Mouse (Mus musculus): ENCODE results near the gene Cobll1. TPM values are rescaled to one million over a fixed set of nuclear protein-coding genes. Genes with fewer than 3 reads are reported as not detected.

Cobll1 gene
- polyA plus RNA-seq, 1 experiment from 2014 or later = 2.9 TPM

DNA sequence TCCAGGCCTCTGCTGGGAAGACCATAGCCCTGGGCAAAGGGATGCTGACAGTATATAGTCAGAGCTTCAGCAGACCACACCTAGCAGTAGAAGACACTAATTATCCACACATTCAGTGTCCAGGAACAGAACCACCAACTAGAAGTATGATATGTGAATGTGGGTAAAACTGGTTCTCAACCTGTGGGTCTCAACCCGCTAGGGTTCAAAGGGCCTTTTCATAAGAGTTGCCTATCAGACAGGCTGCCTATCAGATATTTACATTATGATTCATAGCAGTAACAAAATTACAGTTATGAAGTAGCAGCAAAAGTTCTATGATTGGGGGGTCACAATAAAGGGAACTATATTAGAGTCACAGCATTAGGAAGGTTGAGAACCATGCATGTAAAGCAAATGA is 24.6 kb downstream of the Cobll1 start:
- ATAC-seq (ENCODE audit: low FRiP score, low read depth) = no peak
- 98% methylated on average over 1 of the region's 1 CpGs for WGBS

DNA sequence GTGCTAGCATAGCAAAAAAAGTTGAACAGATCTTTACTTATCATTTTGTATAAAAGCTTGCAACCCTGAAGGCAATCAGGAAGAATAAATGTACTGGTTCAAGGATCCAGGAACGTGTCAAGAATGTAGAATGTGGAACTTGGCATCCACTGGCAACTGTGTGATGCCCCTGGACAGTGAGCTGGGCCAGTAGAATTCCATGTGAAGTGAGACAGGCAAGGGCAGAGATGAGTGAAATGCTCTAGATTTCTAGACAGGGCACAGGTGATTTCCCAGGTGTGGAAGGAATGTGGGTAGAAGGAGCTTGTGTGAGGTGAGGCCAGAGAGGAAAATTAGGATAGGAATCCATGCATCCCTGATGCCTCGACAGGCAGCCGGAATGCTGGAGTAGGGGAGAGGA is 25.5 kb downstream of the Cobll1 start:
- Histone ChIP-seq H3K4me3 (no peak overlapping the region), H3K27ac (replicated peaks) (no peak overlapping the region), H3K4me2 (no peak overlapping the region), H3K9me3 (no peaks in the 10 kb centered on the region), H3K36me3 (no peaks in the 10 kb centered on the region), H3K9ac (no peak overlapping the region), H3K27me3 (no peaks in the 10 kb centered on the region), H3K4me1 (replicated peaks) (no peaks in the 10 kb centered on the region)
- no peak for ATAC-seq (ENCODE audit: low FRiP score, low read depth)
- WGBS = 92% methylated on average over 3 of the region's 3 CpGs

More for the DNA sequence above, 24.6 kb downstream of the Cobll1 start:
- H3K4me3 ChIP-seq = no peak overlapping the region
- no peaks in the 10 kb centered on the region for H3K36me3 ChIP-seq
- no peak overlapping the region for H3K4me2 ChIP-seq
- no peak overlapping the region for H3K9ac ChIP-seq
- H3K27me3 ChIP-seq = no peaks in the 10 kb centered on the region
- H3K27ac ChIP-seq (replicated peaks) = no peak overlapping the region
- no peaks in the 10 kb centered on the region for H3K4me1 ChIP-seq (replicated peaks)
- no peaks in the 10 kb centered on the region for H3K9me3 ChIP-seq

DNA sequence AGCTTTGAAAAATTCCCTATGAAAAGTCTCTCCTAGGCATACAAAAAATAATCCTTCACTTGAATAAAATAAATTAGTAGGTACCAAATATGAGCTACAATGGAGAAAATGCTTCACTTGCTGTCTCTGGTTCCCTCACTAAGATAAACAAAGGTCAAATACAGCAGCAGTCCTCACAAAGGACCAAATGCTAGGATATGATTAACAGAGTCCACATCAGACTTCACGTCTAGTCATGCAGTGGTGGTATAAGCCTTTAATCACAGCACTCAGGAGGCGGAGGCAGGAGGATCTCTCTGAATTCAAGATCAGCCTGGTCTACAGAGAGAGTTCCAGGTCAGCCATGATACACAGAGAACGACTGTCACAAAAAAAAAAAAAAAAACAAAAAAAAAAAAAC is 27.6 kb downstream of the Cobll1 start:
- 90% methylated on average over 3 of the region's 3 CpGs for WGBS
- Histone ChIP-seq H3K36me3 (no peaks in the 10 kb centered on the region), H3K9ac (no peak overlapping the region), H3K27me3 (no peaks in the 10 kb centered on the region), H3K4me2 (no peak overlapping the region), H3K27ac (replicated peaks) (no peak overlapping the region), H3K4me1 (replicated peaks) (no peaks in the 10 kb centered on the region), H3K9me3 (no peaks in the 10 kb centered on the region), H3K4me3 (no peak overlapping the region)
- no peak for ATAC-seq (ENCODE audit: low FRiP score, low read depth)

DNA sequence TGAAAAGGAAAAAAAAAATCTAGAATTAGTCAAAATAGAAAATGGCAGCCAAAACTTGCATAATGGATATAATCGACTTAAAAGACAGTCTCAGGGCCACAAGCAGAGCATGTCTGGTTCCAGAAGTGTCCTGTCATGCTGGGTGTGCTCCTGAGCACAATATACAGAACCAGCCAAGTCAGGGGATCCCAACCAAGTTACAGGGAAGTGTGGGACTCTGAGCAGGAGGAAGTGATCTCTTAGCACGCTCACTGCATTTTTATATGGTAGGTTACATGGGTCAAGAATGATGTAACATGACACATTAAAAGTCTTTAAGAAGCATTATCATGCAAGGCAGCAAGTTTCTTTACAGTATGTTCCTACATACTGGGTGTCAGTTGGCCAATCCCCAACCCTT is 31.5 kb downstream of the Cobll1 start:
- Histone ChIP-seq H3K4me3 (no peak overlapping the region), H3K36me3 (no peaks in the 10 kb centered on the region), H3K4me1 (replicated peaks) (no peaks in the 10 kb centered on the region), H3K27me3 (no peaks in the 10 kb centered on the region), H3K9ac (no peak overlapping the region), H3K27ac (replicated peaks) (no peak overlapping the region), H3K4me2 (no peak overlapping the region), H3K9me3 (no peaks in the 10 kb centered on the region)
- WGBS = 90% methylated on average over 2 of the region's 2 CpGs
- ATAC-seq (ENCODE audit: low FRiP score, low read depth) = no peak

DNA sequence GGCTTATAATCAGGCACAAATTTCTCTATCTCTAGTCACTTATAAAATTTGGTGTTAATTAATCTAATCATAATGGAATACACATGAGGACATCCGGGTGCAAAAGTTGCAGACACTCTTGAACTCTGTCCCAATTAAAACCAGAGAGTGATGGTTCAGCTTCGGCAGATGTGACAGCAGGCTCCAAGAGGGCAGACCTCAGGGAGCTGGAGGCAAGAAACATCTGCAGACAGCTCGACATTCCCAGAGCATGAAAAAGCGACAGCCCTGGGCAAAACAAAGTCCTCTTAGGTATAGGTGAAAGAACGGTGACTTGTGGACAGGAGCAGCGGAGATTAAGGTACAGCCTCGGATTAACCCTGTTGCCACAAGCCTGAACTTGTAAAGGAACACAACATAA is 35.5 kb downstream of the Cobll1 start:
- ATAC-seq (ENCODE audit: low FRiP score, low read depth) = no peak
- Histone ChIP-seq H3K4me1 (replicated peaks) (no peaks in the 10 kb centered on the region), H3K27ac (replicated peaks) (no peak overlapping the region), H3K9me3 (no peaks in the 10 kb centered on the region), H3K4me2 (no peak overlapping the region), H3K4me3 (no peak overlapping the region), H3K27me3 (no peaks in the 10 kb centered on the region), H3K36me3 (no peaks in the 10 kb centered on the region), H3K9ac (no peak overlapping the region)
- 73% methylated on average over 7 of the region's 7 CpGs for WGBS

DNA sequence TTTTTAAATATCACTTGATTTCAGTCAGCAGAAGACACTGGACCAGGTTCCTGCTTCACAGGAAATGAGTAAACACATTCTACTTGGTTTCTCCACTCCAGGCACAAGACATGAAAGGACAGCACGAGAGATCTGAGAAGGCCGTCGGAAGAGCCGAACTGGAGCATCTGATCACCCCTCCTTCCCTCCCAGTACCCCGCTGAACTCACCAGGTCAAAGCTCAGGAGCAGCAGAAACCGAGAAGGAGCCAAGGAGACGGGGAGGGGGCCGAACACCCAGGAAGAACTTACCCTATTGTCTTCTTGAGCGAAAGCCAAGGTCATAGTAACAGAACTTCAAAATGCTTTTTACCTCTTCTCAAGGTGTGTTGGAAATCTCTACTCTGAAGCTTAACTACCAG is 39.5 kb downstream of the Cobll1 start:
- H3K4me1 ChIP-seq (replicated peaks) = no peaks in the 10 kb centered on the region
- ATAC-seq (ENCODE audit: low FRiP score, low read depth) = no peak
- no peaks in the 10 kb centered on the region for H3K27me3 ChIP-seq
- H3K9ac ChIP-seq = no peak overlapping the region
- no peak overlapping the region for H3K4me3 ChIP-seq
- H3K9me3 ChIP-seq = no peaks in the 10 kb centered on the region
- H3K27ac ChIP-seq (replicated peaks) = no peak overlapping the region
- WGBS = 82% methylated on average over 9 of the region's 9 CpGs
- no peak overlapping the region for H3K4me2 ChIP-seq
- H3K36me3 ChIP-seq = no peaks in the 10 kb centered on the region

DNA sequence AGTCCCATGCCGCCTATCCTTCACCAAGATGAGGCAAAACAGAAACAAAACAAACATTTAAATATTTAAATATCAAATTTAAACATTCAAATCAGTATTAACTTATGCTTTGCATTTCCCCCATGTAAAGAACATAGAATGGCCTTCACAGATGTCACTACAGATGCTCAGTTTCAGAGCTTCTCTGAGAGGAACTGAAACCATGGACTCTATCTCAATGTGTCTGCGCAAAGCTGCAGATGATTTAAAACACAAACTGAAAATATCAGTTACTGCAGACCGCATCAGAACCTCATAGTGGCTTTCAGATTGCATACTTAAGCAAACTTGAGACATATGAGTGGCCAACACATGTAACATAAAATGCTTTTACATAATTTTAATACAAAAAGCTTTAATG is 40.6 kb downstream of the Cobll1 start:
- Histone ChIP-seq H3K4me2 (no peak overlapping the region), H3K4me1 (replicated peaks) (no peaks in the 10 kb centered on the region), H3K27me3 (no peaks in the 10 kb centered on the region), H3K4me3 (no peak overlapping the region), H3K9me3 (no peaks in the 10 kb centered on the region), H3K27ac (replicated peaks) (no peak overlapping the region), H3K36me3 (no peaks in the 10 kb centered on the region), H3K9ac (no peak overlapping the region)
- 92% methylated on average over 3 of the region's 3 CpGs for WGBS
- ATAC-seq (ENCODE audit: low FRiP score, low read depth) = no peak

DNA sequence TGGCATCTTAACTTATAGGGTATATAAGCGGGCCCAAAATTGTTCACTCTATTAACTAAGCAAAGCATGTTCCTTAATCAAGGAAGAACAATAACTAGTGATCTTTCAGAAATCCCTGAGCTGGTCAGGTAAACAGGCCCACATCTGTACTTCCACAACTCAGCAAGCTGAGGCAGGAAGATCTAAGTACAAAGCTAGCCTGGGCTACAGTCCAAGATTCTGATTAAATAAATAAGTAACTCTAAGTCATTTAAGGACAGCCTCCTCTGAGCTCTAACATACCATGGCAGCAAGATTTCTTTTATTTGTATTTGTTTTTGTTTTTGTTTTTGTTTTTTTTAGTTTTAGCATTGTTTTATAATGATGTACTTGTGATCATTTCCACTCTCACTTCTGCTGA is 42.2 kb downstream of the Cobll1 start:
- Histone ChIP-seq H3K27ac (replicated peaks) (no peak overlapping the region), H3K4me1 (replicated peaks) (no peaks in the 10 kb centered on the region), H3K9ac (no peak overlapping the region), H3K9me3 (no peaks in the 10 kb centered on the region), H3K4me2 (no peak overlapping the region), H3K27me3 (no peaks in the 10 kb centered on the region), H3K36me3 (no peaks in the 10 kb centered on the region), H3K4me3 (no peak overlapping the region)
- WGBS = 96% methylated on average over 1 of the region's 1 CpGs
- ATAC-seq (ENCODE audit: low FRiP score, low read depth) = no peak

DNA sequence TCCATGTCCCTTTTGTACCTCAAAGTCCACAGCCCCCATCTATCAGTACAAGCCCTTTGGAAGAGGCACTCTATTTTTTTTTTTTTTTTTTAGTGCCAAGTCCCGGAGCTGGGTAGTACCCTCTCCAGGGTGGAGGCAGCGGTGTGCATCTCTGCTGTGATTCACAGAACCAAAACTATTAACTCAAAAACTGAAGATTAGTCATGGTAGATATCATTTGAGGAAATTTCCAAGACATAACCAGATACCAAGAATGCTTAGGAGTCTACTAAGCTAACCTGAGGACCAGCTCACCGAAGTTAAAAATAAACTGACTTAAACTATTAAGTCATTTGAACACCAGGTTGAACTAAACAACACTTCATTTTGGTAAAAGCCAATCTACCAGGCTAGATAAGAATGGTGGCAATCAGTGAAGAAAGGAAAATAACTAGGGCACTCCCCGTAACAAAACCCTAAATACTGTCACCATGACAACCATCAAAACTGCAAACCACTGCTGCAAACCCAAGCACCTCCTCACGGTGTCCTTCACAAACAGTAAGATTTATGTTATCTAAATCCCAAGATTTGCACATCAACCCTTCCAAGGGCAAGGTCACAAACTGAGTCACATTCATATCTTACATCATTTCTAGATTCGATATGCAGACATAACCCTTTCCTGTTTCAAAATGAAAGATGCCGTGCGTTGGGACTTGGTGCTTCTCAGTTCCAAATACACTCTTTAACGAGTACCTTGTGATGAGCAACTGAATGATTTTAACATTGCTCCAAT is 43.8 kb downstream of the Cobll1 start:
- no peak overlapping the region for H3K9ac ChIP-seq
- no peaks in the 10 kb centered on the region for H3K27me3 ChIP-seq
- H3K9me3 ChIP-seq = no peaks in the 10 kb centered on the region
- H3K4me2 ChIP-seq = no peak overlapping the region
- no peak for ATAC-seq (ENCODE audit: low FRiP score, low read depth)
- WGBS = 88% methylated on average over 9 of the region's 9 CpGs
- no peak overlapping the region for H3K27ac ChIP-seq (replicated peaks)
- no peaks in the 10 kb centered on the region for H3K4me1 ChIP-seq (replicated peaks)
- no peaks in the 10 kb centered on the region for H3K36me3 ChIP-seq
- H3K4me3 ChIP-seq = no peak overlapping the region

DNA sequence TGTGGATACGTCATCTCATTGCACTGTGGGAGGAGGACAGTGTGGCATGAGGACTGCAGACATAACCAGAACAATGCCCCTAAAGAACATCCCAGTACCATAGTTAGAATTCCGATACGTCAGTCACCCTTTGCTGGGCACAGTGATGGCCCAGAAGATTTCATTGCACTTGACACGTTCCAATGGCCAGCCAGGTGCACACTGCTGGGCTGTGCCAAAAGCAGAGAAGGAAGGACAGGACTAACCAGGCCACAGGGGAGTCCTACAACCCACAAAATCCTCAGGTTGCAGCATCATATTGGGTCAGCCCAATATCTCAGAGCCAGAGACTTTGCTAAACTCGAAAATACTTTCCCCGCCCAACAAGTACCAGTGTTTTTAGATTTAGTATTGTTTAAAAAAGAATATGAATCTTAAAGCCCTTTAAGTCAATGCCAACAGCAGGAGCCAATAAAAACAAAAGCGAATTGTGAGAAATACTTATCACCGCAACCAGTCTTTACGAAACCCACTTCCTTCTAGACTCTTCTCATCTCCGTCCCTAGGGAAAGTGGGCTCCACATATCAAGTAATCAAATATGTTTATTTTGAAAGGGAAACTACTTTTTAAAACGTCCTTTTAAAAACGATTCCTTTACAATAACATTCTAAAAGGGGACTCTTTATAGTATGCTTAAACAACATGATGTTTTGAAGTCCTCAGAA is 46.0 kb downstream of the Cobll1 start:
- no peak for ATAC-seq (ENCODE audit: low FRiP score, low read depth)
- no peaks in the 10 kb centered on the region for H3K36me3 ChIP-seq
- no peak overlapping the region for H3K9ac ChIP-seq
- no peak overlapping the region for H3K4me3 ChIP-seq
- no peaks in the 10 kb centered on the region for H3K27me3 ChIP-seq
- WGBS = 86% methylated on average over 12 of the region's 12 CpGs
- H3K27ac ChIP-seq (replicated peaks) = no peak overlapping the region
- no peaks in the 10 kb centered on the region for H3K4me1 ChIP-seq (replicated peaks)
- no peaks in the 10 kb centered on the region for H3K9me3 ChIP-seq
- no peak overlapping the region for H3K4me2 ChIP-seq

DNA sequence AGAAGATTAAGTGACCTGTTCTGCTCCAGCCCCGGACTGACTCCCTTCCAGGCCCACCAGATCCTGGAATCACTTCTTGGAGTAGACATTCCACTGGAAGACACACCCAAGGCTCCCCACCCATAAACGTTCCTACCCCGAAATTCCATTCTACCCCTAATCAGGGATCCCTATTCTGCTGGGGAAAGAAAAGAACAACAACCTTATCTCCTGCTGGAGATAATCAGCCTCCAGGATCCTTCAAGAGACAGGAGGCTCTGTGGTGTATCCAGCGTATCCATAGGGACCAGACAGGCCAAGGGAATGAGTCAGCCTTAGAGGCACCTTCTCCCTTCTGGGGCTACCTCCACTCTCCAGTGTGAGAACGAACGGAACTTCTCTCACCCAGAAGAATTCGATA is 47.8 kb downstream of the Cobll1 start:
- whole genome bisulfite sequencing = 79% methylated on average over 7 of the region's 7 CpGs
- no peak overlapping the region for H3K27ac ChIP-seq (replicated peaks)
- H3K4me2 ChIP-seq = no peak overlapping the region
- no peaks in the 10 kb centered on the region for H3K27me3 ChIP-seq
- ATAC-seq (ENCODE audit: low FRiP score, low read depth) = no peak
- H3K4me3 ChIP-seq = no peak overlapping the region
- no peak overlapping the region for H3K9ac ChIP-seq
- H3K36me3 ChIP-seq = no peaks in the 10 kb centered on the region
- H3K4me1 ChIP-seq (replicated peaks) = no peaks in the 10 kb centered on the region
- no peaks in the 10 kb centered on the region for H3K9me3 ChIP-seq

DNA sequence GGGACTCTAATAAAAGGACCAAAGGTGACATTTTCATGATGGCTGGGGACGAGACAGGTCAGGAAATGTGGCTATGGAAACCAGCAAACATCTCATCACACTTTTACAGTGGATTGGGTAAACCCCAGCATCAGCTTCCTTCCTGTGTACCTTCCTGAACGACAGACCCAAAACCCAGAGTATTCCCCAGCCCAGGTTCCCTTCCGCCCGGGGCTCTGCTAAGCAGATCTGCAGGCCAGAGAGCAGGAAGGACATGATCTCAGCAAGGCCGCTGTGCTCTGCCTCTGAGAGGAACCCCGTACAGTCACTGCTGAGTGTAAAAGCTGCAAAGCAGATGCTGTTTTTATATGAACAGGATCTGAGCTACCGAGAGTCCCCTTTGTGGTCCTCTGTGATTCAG is 49.9 kb downstream of the Cobll1 start:
- Histone ChIP-seq H3K4me1 (replicated peaks) (no peaks in the 10 kb centered on the region), H3K27ac (replicated peaks) (no peak overlapping the region), H3K4me2 (no peak overlapping the region), H3K4me3 (no peak overlapping the region), H3K9me3 (no peaks in the 10 kb centered on the region), H3K27me3 (no peaks in the 10 kb centered on the region), H3K9ac (no peak overlapping the region), H3K36me3 (no peaks in the 10 kb centered on the region)
- no peak for ATAC-seq (ENCODE audit: low FRiP score, low read depth)
- 75% methylated on average over 7 of the region's 7 CpGs for WGBS

Data from hindbrain, embryonic 15.5 days (tissue).